Mouse (Mus musculus): ENCODE data around the gene Gm28043. TPM values are rescaled to one million over a fixed set of nuclear protein-coding genes. Genes with fewer than 3 reads are reported as not detected.

Gene Gm28043
- total and polyA plus RNA-seq, 3 experiments = 1.3 to 3.4 TPM; not detected in 1

DNA sequence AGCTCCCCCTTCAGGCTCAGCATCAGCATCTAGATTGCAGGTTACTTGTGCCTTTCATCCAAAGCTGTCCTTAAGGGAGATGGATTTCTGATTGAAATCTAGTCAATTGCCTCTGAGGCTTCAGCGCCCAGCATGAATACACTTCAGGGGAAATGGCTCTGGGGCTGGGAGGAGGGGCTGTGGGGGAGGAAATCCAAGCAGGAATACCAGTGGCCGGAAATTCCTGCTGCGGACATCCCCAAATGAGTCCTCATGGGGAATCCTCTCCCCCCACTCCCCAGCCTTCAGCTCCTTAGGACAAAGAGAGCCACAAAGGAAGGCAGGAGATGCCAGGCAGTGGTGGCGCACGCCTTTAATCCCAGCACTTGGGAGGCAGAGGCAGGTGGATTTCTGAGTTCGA lies 132.8 kb downstream of the Gm28043 start:
- no peaks in the 10 kb centered on the region for H3K4me1 ChIP-seq (ENCODE audit: control insufficient read depth in 1 of 2, insufficient read depth in 2 of 2, low read length in 2 of 2)
- TF ChIP-seq BHLHE40 (IDR thresholded peaks at IDR 0.05; ENCODE audit: borderline replicate concordance, low read depth, low read length) = no peak
- TF ChIP-seq MAX (IDR thresholded peaks at IDR 0.05; ENCODE audit: low read length) = no peak
- TF ChIP-seq NRF1 (IDR thresholded peaks at IDR 0.05; ENCODE audit: insufficient read depth, low read depth, low read length, poor library complexity, severe bottlenecking) = no peak
- no peak for TF ChIP-seq RCOR1 (IDR thresholded peaks at IDR 0.05; ENCODE audit: low read depth, low read length)
- TF ChIP-seq CTCF (IDR thresholded peaks at IDR 0.05 in 2 of 3, conservative IDR thresholded peaks at IDR 0.05 in 1 of 3; ENCODE audit: control insufficient read depth in 1 of 3, insufficient read depth in 1 of 3, low read depth in 2 of 3, low read length in 3 of 3, poor library complexity in 1 of 3, severe bottlenecking in 1 of 3) = no peak
- no peak for TF ChIP-seq GATA1 (IDR thresholded peaks at IDR 0.05; ENCODE audit: low read depth, low read length)
- TF ChIP-seq ZKSCAN1 (IDR thresholded peaks at IDR 0.05; ENCODE audit: low read depth, low read length) = no peak
- no peak for TF ChIP-seq JUND (IDR thresholded peaks at IDR 0.05; ENCODE audit: low read depth, low read length)
- TF ChIP-seq UBTF (IDR thresholded peaks at IDR 0.05; ENCODE audit: borderline replicate concordance, insufficient read depth, low read depth, low read length) = no peak
- no peak for TF ChIP-seq TCF12 (IDR thresholded peaks at IDR 0.05; ENCODE audit: low read depth, low read length)
- no peaks in the 10 kb centered on the region for H3K9me3 ChIP-seq (replicated peaks; ENCODE audit: insufficient read depth, low read length)
- DNase-seq (ENCODE audit: low read depth, low spot score) = no peak
- no peak overlapping the region for H3K4me3 ChIP-seq (ENCODE audit: control insufficient read depth in 1 of 2, insufficient read depth in 1 of 2, low read depth in 2 of 2, low read length in 2 of 2)
- H3K9ac ChIP-seq (ENCODE audit: control insufficient read depth, low read depth, low read length, poor library complexity, severe bottlenecking) = no peak overlapping the region
- H3K27me3 ChIP-seq (ENCODE audit: control insufficient read depth in 1 of 2, insufficient read depth in 2 of 2, low read length in 2 of 2) = peaks cover 18 to 28% of the 10 kb centered on the region in 2 experiments
- no peak overlapping the region for H3K27ac ChIP-seq (ENCODE audit: control insufficient read depth, low read depth, low read length)
- no peaks in the 10 kb centered on the region for H3K36me3 ChIP-seq (ENCODE audit: control insufficient read depth in 1 of 2, insufficient read depth in 2 of 2, low read length in 2 of 2)
- no peaks in the 10 kb centered on the region for H3K79me2 ChIP-seq (ENCODE audit: control insufficient read depth, insufficient read depth, low read length, poor library complexity)

Other genes with a start within 250 kb of the Gm28043 start
- 27.8 and 30.6 TPM in 2 replicates for gene Pim1, start 124.1 kb upstream of the Gm28043 start, total RNA-seq (2012; rRNA removed)
- 10 to 100 TPM in 1 of 2 experiments, not detected in 1; 52.1 TPM for gene Pim1, start 124.1 kb upstream of the Gm28043 start, polyA plus RNA-seq (2012; ENCODE audit: insufficient read depth in 1 of 2, insufficient read length in 2 of 2, low read depth in 1 of 2, low replicate concordance in 2 of 2, missing spikeins in 1 of 2)
- gene Gm17657, start 65.2 kb upstream of the Gm28043 start, total RNA-seq (2012; rRNA removed) = 0.31 and 0.88 TPM in 2 replicates
- gene Gm17657, start 65.2 kb upstream of the Gm28043 start, polyA plus RNA-seq (2012; ENCODE audit: insufficient read depth in 1 of 2, insufficient read length in 2 of 2, low read depth in 1 of 2, low replicate concordance in 2 of 2, missing spikeins in 1 of 2) = 1 to 10 TPM in 1 of 2 experiments, not detected in 1; 2.7 TPM
- gene Tbc1d22b, start 65.1 kb upstream of the Gm28043 start, total RNA-seq (2012; rRNA removed) = 8.0 and 9.4 TPM in 2 replicates
- gene Tbc1d22b, start 65.1 kb upstream of the Gm28043 start, polyA plus RNA-seq (2012; ENCODE audit: insufficient read depth in 1 of 2, insufficient read length in 2 of 2, low read depth in 1 of 2, low replicate concordance in 2 of 2, missing spikeins in 1 of 2) = 10 to 100 TPM; 30.7 to 53.8 TPM
- gene Tmem217, start 62.5 kb upstream of the Gm28043 start, total RNA-seq (2012; rRNA removed) = 2.3 and 2.5 TPM in 2 replicates
- gene Tmem217, start 62.5 kb upstream of the Gm28043 start, polyA plus RNA-seq (2012; ENCODE audit: insufficient read depth in 1 of 2, insufficient read length in 2 of 2, low read depth in 1 of 2, low replicate concordance in 2 of 2, missing spikeins in 1 of 2) = 1 to 10 TPM in 1 of 2 experiments, not detected in 1; 4.5 TPM
- 32.9 and 40.3 TPM in 2 replicates for gene Rnf8, start 86 bp upstream of the Gm28043 start, total RNA-seq (2012; rRNA removed)
- gene Rnf8, start 86 bp upstream of the Gm28043 start, polyA plus RNA-seq (2012; ENCODE audit: insufficient read depth in 1 of 2, insufficient read length in 2 of 2, low read depth in 1 of 2, low replicate concordance in 2 of 2, missing spikeins in 1 of 2) = 10 to 100 TPM in 1 of 2 experiments, not detected in 1; 49.2 TPM
- gene Cmtr1, start 45.7 kb downstream of the Gm28043 start, total RNA-seq (2012; rRNA removed) = 77.9 and 82.2 TPM in 2 replicates
- gene Cmtr1, start 45.7 kb downstream of the Gm28043 start, polyA plus RNA-seq (2012; ENCODE audit: insufficient read depth in 1 of 2, insufficient read length in 2 of 2, low read depth in 1 of 2, low replicate concordance in 2 of 2, missing spikeins in 1 of 2) = 10 to 100 TPM; 47.3 to 99.6 TPM
- 12.2 and 13.4 TPM in 2 replicates for gene Ccdc167, start 102.2 kb downstream of the Gm28043 start, total RNA-seq (2012; rRNA removed)
- 10 to 100 TPM in 1 of 2 experiments, not detected in 1; 12.1 TPM for gene Ccdc167, start 102.2 kb downstream of the Gm28043 start, polyA plus RNA-seq (2012; ENCODE audit: insufficient read depth in 1 of 2, insufficient read length in 2 of 2, low read depth in 1 of 2, low replicate concordance in 2 of 2, missing spikeins in 1 of 2)